Mouse (Mus musculus) heart, embryonic 11.5 days (tissue): Measurements from ENCODE around the gene Pitpna. TPM values are rescaled to one million over a fixed set of nuclear protein-coding genes. Genes with fewer than 3 reads are reported as not detected.
"Not testable (repeated sequence)": the region's sequence is repeated elsewhere in the genome, so short reads cannot be mapped to it uniquely, and the experiment has no call there.

Experiments
- ATAC-seq: fragments of 200-750 bp; cut with Nextera tagmentation; replicated peaks from 2 replicates; pipeline ENCODE4 v1.8.0; 2017; ENCODE audit warnings: moderate library complexity; ENCODE audit not compliant: insufficient number of reproducible peaks, low FRiP score, low TSS enrichment
- H3K27ac ChIP-seq: fragments of 300-500 bp; sonication (generic); 2 replicates; pipeline ENCODE4 v1.5.1; 2014; ENCODE audit warnings: mild to moderate bottlenecking, low read depth, low read length
- H3K27me3 ChIP-seq: fragments of 300-500 bp; sonication (generic); 2 replicates; pipeline ENCODE4 v1.6.1; 2014; ENCODE audit warnings: mild to moderate bottlenecking, low read length, mixed read lengths; ENCODE audit not compliant: control insufficient read depth, insufficient read depth
- H3K36me3 ChIP-seq: fragments of 300-500 bp; sonication (generic); 2 replicates; pipeline ENCODE4 v1.6.1; 2014; ENCODE audit warnings: mild to moderate bottlenecking, low read length, moderate library complexity, mixed read lengths; ENCODE audit not compliant: control insufficient read depth, insufficient read depth
- H3K4me1 ChIP-seq: fragments of 300-500 bp; sonication (generic); 2 replicates; pipeline ENCODE4 v1.6.1; 2014; ENCODE audit warnings: low read length; ENCODE audit not compliant: control insufficient read depth, insufficient read depth
- H3K4me2 ChIP-seq: fragments of 300-500 bp; sonication (generic); 2 replicates; pipeline ENCODE4 v1.6.1; 2014; ENCODE audit warnings: mild to moderate bottlenecking, moderate library complexity
- H3K4me3 ChIP-seq: fragments of 300-500 bp; sonication (generic); 2 replicates; pipeline ENCODE4 v1.5.1; 2014; ENCODE audit warnings: low read depth, low read length
- H3K9ac ChIP-seq: fragments of 300-500 bp; sonication (generic); 2 replicates; pipeline ENCODE4 v1.6.1; 2014; ENCODE audit warnings: mild to moderate bottlenecking, low read depth, low read length, moderate library complexity
- H3K9me3 ChIP-seq: fragments of 300-500 bp; sonication (generic); replicated peaks from 2 replicates; pipeline ENCODE4 v1.6.1; 2016; ENCODE audit warnings: low read length; ENCODE audit not compliant: control insufficient read depth
- WGBS: fragments of 180-500 bp; shearing (Covaris S2); extraction: QIAGEN DNeasy Blood & Tissue Kit; methylation state at CpG from one replicate; pipeline ENCODE4 v1.1.7; 2014; ENCODE audit not compliant: insufficient replicate concordance; 5-methylcytosine and 5-hydroxymethylcytosine counted together
- polyA plus RNA-seq: library from polyadenylated mRNA; unstranded; fragments of >200 nt; fragmentation: Nextera tagmentation; extraction: Ambion mirVana; gene quantifications from 2 replicates; pipeline ENCODE4 v1.2.1, GENCODE M21; 2014

Pitpna gene
- polyA plus RNA-seq, 1 experiment from 2014 or later = 59.7 TPM

- no peak for ATAC-seq
- no peak overlapping the region for H3K9ac ChIP-seq
- H3K4me1 ChIP-seq = peaks cover 23% of the 10 kb centered on the region
- H3K9me3 ChIP-seq = no peaks in the 10 kb centered on the region
- H3K27me3 ChIP-seq = no peaks in the 10 kb centered on the region
- H3K27ac ChIP-seq = no peak overlapping the region
- no peak overlapping the region for H3K4me2 ChIP-seq
- 78% methylated on average over 12 of the region's 12 CpGs for WGBS
- no peak overlapping the region for H3K4me3 ChIP-seq
- H3K36me3 ChIP-seq = no peaks in the 10 kb centered on the region
Measured at GRCm38 (mm10) chr11:75550200-75550946, 37.5 kb upstream of the Pitpna start.

- no peaks in the 10 kb centered on the region for H3K36me3 ChIP-seq
- H3K9me3 ChIP-seq = no peaks in the 10 kb centered on the region
- H3K4me2 ChIP-seq = no peak overlapping the region
- H3K27ac ChIP-seq = no peak overlapping the region
- ATAC-seq = no peak
- H3K4me1 ChIP-seq = peaks cover 23% of the 10 kb centered on the region
- no peaks in the 10 kb centered on the region for H3K27me3 ChIP-seq
- no peak overlapping the region for H3K4me3 ChIP-seq
- 82% methylated on average over 5 of the region's 5 CpGs for WGBS
- no peak overlapping the region for H3K9ac ChIP-seq
Measured at GRCm38 (mm10) chr11:75551321-75551720, 36.6 kb upstream of the Pitpna start.

- no peak overlapping the region for H3K27ac ChIP-seq
- no peak for ATAC-seq
- H3K4me1 ChIP-seq = peaks cover 23% of the 10 kb centered on the region
- no peaks in the 10 kb centered on the region for H3K9me3 ChIP-seq
- H3K4me2 ChIP-seq = no peak overlapping the region
- H3K4me3 ChIP-seq = no peak overlapping the region
- H3K27me3 ChIP-seq = no peaks in the 10 kb centered on the region
- H3K9ac ChIP-seq = 0 out of 2 replicates have a peak overlapping the region, but pooled peaks have one; percentile 10
- no peaks in the 10 kb centered on the region for H3K36me3 ChIP-seq
- 58% methylated on average over 9 of the region's 9 CpGs for WGBS
Measured at GRCm38 (mm10) chr11:75551961-75552441, 35.9 kb upstream of the Pitpna start.

GRCm38 (mm10) chr11:75552906-75553482, 34.9 kb upstream of the Pitpna start:
- 0 out of 2 replicates have a peak, but pooled peaks cover under 1% of the 10 kb centered on the region for H3K36me3 ChIP-seq
- peaks cover 23% of the 10 kb centered on the region for H3K4me1 ChIP-seq
- no peaks in the 10 kb centered on the region for H3K9me3 ChIP-seq
- H3K27me3 ChIP-seq = no peaks in the 10 kb centered on the region
- H3K9ac ChIP-seq = no peak overlapping the region; the same call in 1 of the 2 replicates
- ATAC-seq = no peak
- no peak overlapping the region for H3K4me3 ChIP-seq
- H3K4me2 ChIP-seq = no peak overlapping the region
- peak overlapping the region; percentile 18; the same call in 1 of the 2 replicates for H3K27ac ChIP-seq
- WGBS = 43% methylated on average over 7 of the region's 7 CpGs

- H3K4me2 ChIP-seq, H3K4me1 ChIP-seq, ATAC-seq, H3K27ac ChIP-seq, H3K27me3 ChIP-seq, H3K36me3 ChIP-seq, H3K9me3 ChIP-seq, H3K9ac ChIP-seq, H3K4me3 ChIP-seq: not testable (repeated sequence)
- 90% methylated on average over 6 of the region's 6 CpGs for WGBS
Measured at GRCm38 (mm10) chr11:75556006-75556405, 31.9 kb upstream of the Pitpna start.

GRCm38 (mm10) chr11:75557142-75557541, 30.8 kb upstream of the Pitpna start:
- WGBS = 74% methylated on average over 6 of the region's 6 CpGs
- Histone ChIP-seq H3K9ac (no peak overlapping the region), H3K4me2 (no peak overlapping the region), H3K36me3 (peaks cover 2% of the 10 kb centered on the region; the same call in 1 of the 2 replicates), H3K9me3 (no peaks in the 10 kb centered on the region), H3K27me3 (no peaks in the 10 kb centered on the region), H3K4me1 (peaks cover 1% of the 10 kb centered on the region), H3K27ac (no peak overlapping the region), H3K4me3 (no peak overlapping the region)
- no peak for ATAC-seq

GRCm38 (mm10) chr11:75558101-75558500, 29.8 kb upstream of the Pitpna start:
- Histone ChIP-seq H3K4me1 (no peaks in the 10 kb centered on the region), H3K27me3 (no peaks in the 10 kb centered on the region), H3K9me3 (no peaks in the 10 kb centered on the region), H3K9ac (no peak overlapping the region), H3K27ac (no peak overlapping the region), H3K36me3 (peaks cover 2% of the 10 kb centered on the region; the same call in 1 of the 2 replicates), H3K4me3 (no peak overlapping the region), H3K4me2 (no peak overlapping the region)
- WGBS = 93% methylated on average over 1 of the region's 1 CpGs
- no peak for ATAC-seq

GRCm38 (mm10) chr11:75559870-75560504, 27.9 kb upstream of the Pitpna start:
- 85% methylated on average over 8 of the region's 8 CpGs for WGBS
- H3K4me3 ChIP-seq = no peak overlapping the region
- H3K4me2 ChIP-seq = no peak overlapping the region
- H3K4me1 ChIP-seq = peaks cover 13% of the 10 kb centered on the region
- no peak for ATAC-seq
- H3K9me3 ChIP-seq = no peaks in the 10 kb centered on the region
- no peaks in the 10 kb centered on the region for H3K27me3 ChIP-seq
- no peak overlapping the region for H3K27ac ChIP-seq
- no peak overlapping the region for H3K9ac ChIP-seq
- peaks cover 2% of the 10 kb centered on the region; the same call in 1 of the 2 replicates for H3K36me3 ChIP-seq
